Mouse (Mus musculus): ENCODE measurements at regions not wholly inside any gene's neighbourhood (a gene's known extent, or its start where the extent isn't known, plus 50 kb on each side); places are given as distances from the start of the nearest gene placed in this dataset.

DNA sequence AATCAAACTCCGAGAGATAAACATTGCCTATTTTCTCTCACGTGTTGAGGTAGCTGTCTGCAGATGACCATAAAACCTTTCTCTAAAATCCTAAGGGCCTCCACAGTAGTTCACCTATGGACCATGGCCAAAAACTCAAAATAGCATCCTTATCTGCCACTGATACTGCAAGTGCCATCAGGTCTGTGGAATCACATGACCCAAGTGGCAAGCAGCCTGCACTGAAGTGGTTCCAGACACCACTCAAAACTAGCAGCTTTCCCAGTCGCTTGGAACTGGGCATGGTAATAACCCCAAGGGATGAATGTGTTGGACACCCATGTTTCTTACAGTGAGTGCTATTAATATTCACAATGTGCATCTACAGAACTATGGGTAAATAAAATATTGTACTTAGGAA is 182.0 kb downstream of the Tm2d1 start (continued):
- no peak for TF ChIP-seq ZMIZ1 (IDR thresholded peaks at IDR 0.05; ENCODE audit: low read depth, low read length)
- no peak for TF ChIP-seq POLR2AphosphoS2 (IDR thresholded peaks at IDR 0.05; ENCODE audit: low read length)
- no peak for TF ChIP-seq RAD21 (IDR thresholded peaks at IDR 0.05; ENCODE audit: low read depth, low read length)
- no peak for TF ChIP-seq GABPA (IDR thresholded peaks at IDR 0.05; ENCODE audit: low read depth, low read length)
- TF ChIP-seq SIN3A (IDR thresholded peaks at IDR 0.05; ENCODE audit: low read length): no peak
- no peak for TF ChIP-seq MYB (IDR thresholded peaks at IDR 0.05; ENCODE audit: low read depth, low read length)
- TF ChIP-seq UBTF (IDR thresholded peaks at IDR 0.05; ENCODE audit: borderline replicate concordance, insufficient read depth, low read depth, low read length): no peak
- TF ChIP-seq KAT2A (conservative IDR thresholded peaks at IDR 0.05; ENCODE audit: low read depth, low read length): no peak; the same call in 1 of the 2 replicates
- TF ChIP-seq MAFK (IDR thresholded peaks at IDR 0.05; ENCODE audit: borderline replicate concordance, low read depth, low read length): no peak
- TF ChIP-seq ZNF384 (IDR thresholded peaks at IDR 0.05; ENCODE audit: low read depth, low read length): no peak
- TF ChIP-seq RCOR1 (IDR thresholded peaks at IDR 0.05; ENCODE audit: low read depth, low read length): 0 out of 2 replicates have a peak, but pooled peaks have one; percentile 20
- TF ChIP-seq BHLHE40 (IDR thresholded peaks at IDR 0.05; ENCODE audit: borderline replicate concordance, low read depth, low read length): peak; percentile 79
- peak; percentile 95; the same call in 1 of the 2 replicates for TF ChIP-seq MEF2A (IDR thresholded peaks at IDR 0.05; ENCODE audit: extremely low read depth, insufficient replicate concordance, low read depth, low read length, poor library complexity, severe bottlenecking)
- no peak for TF ChIP-seq TAL1 (IDR thresholded peaks at IDR 0.05; ENCODE audit: low read length)
- TF ChIP-seq CHD1 (IDR thresholded peaks at IDR 0.05; ENCODE audit: low read depth, low read length): no peak

GRCm38 (mm10) chr4:98200701-98201100 is 182.4 kb downstream of the Tm2d1 start:
- no peak for TF ChIP-seq SIN3A (IDR thresholded peaks at IDR 0.05; ENCODE audit: low read length)
- TF ChIP-seq TCF12 (IDR thresholded peaks at IDR 0.05; ENCODE audit: low read depth, low read length): peak; percentile 50; the same call in 1 of the 2 replicates
- H3K27ac ChIP-seq (ENCODE audit: control insufficient read depth, low read depth, low read length): no peak overlapping the region
- no peaks in the 10 kb centered on the region for H3K27me3 ChIP-seq (ENCODE audit: control insufficient read depth in 1 of 2, insufficient read depth in 2 of 2, low read length in 2 of 2)
- H3K4me1 ChIP-seq (ENCODE audit: control insufficient read depth in 1 of 2, insufficient read depth in 2 of 2, low read length in 2 of 2): peaks cover 6 to 14% of the 10 kb centered on the region in 2 experiments
- no peak for DNase-seq (ENCODE audit: low read depth, low spot score)
- no peak overlapping the region for H3K9ac ChIP-seq (ENCODE audit: control insufficient read depth, low read depth, low read length, poor library complexity, severe bottlenecking)
- H3K36me3 ChIP-seq (ENCODE audit: control insufficient read depth in 1 of 2, insufficient read depth in 2 of 2, low read length in 2 of 2): peaks cover 0 to 13% of the 10 kb centered on the region in 2 experiments; a peak in 2 of 4 replicates
- H3K9me3 ChIP-seq (replicated peaks; ENCODE audit: insufficient read depth, low read length): no peaks in the 10 kb centered on the region
- H3K4me3 ChIP-seq (ENCODE audit: control insufficient read depth in 1 of 2, insufficient read depth in 1 of 2, low read depth in 2 of 2, low read length in 2 of 2): no peak overlapping the region
- no peaks in the 10 kb centered on the region for H3K79me2 ChIP-seq (ENCODE audit: control insufficient read depth, insufficient read depth, low read length, poor library complexity)

GRCm38 (mm10) chr4:98190318-98190717 is 192.8 kb downstream of the Tm2d1 start:
- peak overlapping the region; percentile 94 for H3K27ac ChIP-seq (ENCODE audit: control insufficient read depth, low read depth, low read length)
- H3K4me1 ChIP-seq (ENCODE audit: control insufficient read depth in 1 of 2, insufficient read depth in 2 of 2, low read length in 2 of 2): peaks cover 25 to 41% of the 10 kb centered on the region in 2 experiments

More at GRCm38 (mm10) chr4:98190318-98190717, 192.8 kb downstream of the Tm2d1 start:
- H3K9ac ChIP-seq (ENCODE audit: control insufficient read depth, low read depth, low read length, poor library complexity, severe bottlenecking): peak overlapping the region; percentile 30; the same call in 1 of the 2 replicates
- no peak overlapping the region; a peak in 1 of 4 replicates for H3K4me3 ChIP-seq (ENCODE audit: control insufficient read depth in 1 of 2, insufficient read depth in 1 of 2, low read depth in 2 of 2, low read length in 2 of 2)
- TF ChIP-seq MEF2A (IDR thresholded peaks at IDR 0.05; ENCODE audit: extremely low read depth, insufficient replicate concordance, low read depth, low read length, poor library complexity, severe bottlenecking) (peak; percentile 6; the same call in 1 of the 2 replicates), ELF1 (IDR thresholded peaks at IDR 0.05; ENCODE audit: low read depth, low read length) (no peak), NELFE (IDR thresholded peaks at IDR 0.05; ENCODE audit: low read depth, low read length) (no peak), MXI1 (IDR thresholded peaks at IDR 0.05; ENCODE audit: low read depth, low read length) (peak; percentile 49; the same call in 1 of the 2 replicates), MAX (IDR thresholded peaks at IDR 0.05; ENCODE audit: low read length) (peak; percentile 16; the same call in 1 of the 2 replicates), ZC3H11A (IDR thresholded peaks at IDR 0.05; ENCODE audit: low read depth, low read length) (no peak)
- H3K27me3 ChIP-seq (ENCODE audit: control insufficient read depth in 1 of 2, insufficient read depth in 2 of 2, low read length in 2 of 2): no peaks in the 10 kb centered on the region
- no peaks in the 10 kb centered on the region for H3K79me2 ChIP-seq (ENCODE audit: control insufficient read depth, insufficient read depth, low read length, poor library complexity)
- H3K36me3 ChIP-seq (ENCODE audit: control insufficient read depth in 1 of 2, insufficient read depth in 2 of 2, low read length in 2 of 2): peaks cover 0 to 43% of the 10 kb centered on the region in 2 experiments; a peak in 2 of 4 replicates
- no peaks in the 10 kb centered on the region for H3K9me3 ChIP-seq (replicated peaks; ENCODE audit: insufficient read depth, low read length)
- no peak for DNase-seq (ENCODE audit: low read depth, low spot score)

All from MEL (cell line).